Mouse (Mus musculus) neural tube, embryonic 10.5 days (tissue): ENCODE results near the gene Camta1.
A peak's percentile ranks its signal among the peaks of the same experiment; 100 is the strongest.
"Not testable (repeated sequence)": the region's sequence is repeated elsewhere in the genome, so short reads cannot be mapped to it uniquely, and the experiment has no call there.

Experiments
- DNase-seq: peaks from one replicate; pipeline ENCODE4 v3.0.0-alpha.2; 2017; ENCODE audit warnings: low spot score; ENCODE audit errors: extremely low spot score

Gene Camta1

DNA sequence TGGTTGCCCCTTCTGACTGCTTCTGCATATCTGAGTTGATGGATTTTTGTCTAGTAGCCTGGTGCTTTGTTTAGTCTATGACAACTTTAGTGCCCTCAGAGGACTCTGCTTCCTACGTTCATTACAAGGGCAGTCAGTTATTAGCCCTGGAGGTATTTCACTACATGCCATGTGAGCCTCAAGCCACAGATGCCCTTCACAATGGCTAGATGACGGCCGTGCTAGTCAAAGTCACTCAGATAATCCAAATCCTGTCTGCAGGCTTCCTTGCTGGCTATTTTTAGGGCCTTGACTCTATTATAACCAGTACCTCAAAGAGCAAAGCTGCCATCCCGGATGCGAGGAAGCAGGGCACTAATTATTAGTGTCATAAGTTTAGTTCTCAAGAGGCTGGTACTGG is 778.6 kb downstream of the Camta1 start:
- DNase-seq = no peak

DNA sequence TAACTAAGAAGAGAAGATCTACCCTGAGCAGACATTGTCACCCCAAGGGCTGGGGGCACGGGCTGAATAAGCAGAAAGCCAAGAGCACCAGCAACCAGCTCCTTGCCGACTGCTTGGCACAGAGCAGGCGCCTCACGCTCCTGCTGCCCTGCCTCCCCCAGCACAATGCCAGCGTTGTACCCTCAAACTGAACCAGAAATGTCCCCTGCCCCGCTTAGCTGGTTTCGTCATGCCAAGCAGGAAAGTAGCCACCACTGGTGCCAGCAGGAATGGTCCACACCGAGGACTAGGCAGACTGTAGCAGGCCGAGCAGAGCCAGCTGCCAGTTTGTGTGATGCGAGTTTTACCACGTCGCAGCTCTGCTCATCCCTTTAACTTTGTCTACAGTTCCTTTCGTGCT is 779.7 kb downstream of the Camta1 start:
- DNase-seq = no peak

DNA sequence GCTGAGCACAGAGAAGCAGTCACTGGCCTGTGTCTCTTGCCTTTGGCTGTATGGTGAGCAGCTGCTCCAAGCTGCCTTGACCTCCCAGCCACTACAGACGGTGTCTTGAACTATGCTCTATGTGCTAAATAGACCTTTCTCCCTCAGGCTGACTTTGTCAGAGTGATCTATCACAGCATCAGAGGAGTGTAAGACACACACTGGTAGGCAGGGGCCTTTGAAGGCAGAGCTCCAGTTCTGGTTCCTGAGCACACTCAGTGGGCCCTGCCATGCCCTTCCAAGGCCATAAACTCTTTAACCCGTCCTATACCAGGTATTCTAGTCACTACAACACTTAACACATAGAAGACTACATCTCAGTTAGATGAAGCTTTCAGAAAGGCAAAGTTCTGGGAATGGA is 780.3 kb downstream of the Camta1 start:
- no peak for DNase-seq

DNA sequence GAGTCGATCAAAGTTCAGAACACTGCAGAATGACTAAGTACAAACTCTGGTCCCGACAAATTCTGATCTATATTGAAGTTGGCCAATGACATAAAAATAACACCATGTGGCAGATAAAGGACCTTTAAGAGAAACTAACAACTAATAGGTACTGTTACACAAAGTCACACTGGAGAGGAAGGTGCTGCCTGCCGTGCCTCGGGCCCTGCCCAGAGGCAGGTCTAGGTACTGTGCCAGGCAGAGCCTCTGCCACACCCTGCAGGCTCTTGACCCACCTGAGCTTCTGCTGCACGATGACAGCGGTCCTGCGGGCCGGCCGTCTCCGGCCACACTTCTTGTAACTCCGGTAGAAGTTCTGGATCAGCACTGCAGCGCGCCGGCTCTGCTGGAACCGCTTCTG is 786.9 kb downstream of the Camta1 start:
- DNase-seq = no peak

DNA sequence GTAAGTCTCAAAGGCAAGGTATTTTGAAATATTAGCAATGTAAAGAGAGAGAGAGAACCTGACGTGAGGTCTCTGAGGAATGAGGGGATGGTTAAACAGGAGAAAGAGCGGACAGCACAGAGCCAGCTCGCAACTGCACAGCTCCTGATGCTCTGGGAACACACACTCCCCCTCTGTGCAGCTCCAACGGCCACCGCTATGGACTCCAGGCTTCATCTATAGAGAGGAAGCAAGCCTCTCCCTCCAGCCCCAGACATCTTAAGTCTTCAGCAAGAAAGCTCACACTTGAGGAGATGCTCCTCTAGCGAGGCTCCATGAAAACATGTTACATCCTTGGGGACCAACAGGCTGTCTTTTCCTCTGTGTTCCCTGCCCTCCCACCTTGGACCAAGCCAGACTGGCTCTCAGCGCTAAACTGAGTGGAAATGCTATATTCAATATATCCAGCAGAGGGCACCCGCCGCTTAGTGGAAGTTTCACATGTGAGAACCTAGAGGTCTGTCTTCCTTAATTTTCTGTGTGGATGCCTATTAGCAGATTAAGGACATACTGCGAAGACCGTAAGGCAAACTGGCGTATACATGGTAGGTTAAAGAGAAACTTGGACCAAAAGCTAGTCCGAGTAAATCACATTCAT is 788.5 kb downstream of the Camta1 start:
- peak; percentile 69 for DNase-seq

DNA sequence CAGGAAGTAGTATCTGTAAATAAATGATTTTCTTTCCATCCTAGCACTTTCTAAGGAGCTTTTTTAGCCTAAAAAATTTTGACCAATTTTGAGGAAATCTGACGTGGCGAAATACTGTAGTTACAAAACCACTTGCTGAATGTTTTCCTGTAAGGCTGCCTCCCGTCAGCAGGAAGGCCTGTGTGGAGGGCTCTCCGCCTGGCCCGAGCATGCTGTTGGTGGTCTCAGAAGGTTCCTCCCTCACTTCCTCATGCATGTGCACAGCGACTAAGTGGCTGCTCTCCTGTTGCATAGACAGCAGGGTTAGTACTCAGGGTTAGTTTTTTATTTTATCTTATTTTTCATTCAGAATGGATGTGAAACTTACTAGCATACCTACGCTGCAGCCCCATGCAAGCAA is 790.7 kb downstream of the Camta1 start:
- no peak for DNase-seq

DNA sequence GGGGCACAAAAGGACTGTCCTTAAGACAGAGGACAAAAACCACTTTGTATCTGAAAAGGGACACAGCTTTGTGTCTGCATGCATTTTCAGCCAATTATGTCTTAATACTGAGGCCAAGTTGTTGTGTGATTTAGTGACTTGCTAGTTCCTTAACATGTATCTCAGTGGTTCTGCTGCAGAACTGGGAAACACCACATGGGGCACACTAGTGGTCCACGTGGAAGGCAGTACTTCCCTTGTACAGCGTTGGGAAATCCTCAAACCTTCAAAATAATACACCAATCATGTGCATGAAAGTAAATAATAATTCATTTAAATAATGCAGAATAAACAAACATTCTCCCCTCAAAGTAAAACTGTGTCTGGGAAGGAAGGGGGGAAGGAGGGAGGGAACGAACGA is 792.9 kb downstream of the Camta1 start:
- no peak for DNase-seq

DNA sequence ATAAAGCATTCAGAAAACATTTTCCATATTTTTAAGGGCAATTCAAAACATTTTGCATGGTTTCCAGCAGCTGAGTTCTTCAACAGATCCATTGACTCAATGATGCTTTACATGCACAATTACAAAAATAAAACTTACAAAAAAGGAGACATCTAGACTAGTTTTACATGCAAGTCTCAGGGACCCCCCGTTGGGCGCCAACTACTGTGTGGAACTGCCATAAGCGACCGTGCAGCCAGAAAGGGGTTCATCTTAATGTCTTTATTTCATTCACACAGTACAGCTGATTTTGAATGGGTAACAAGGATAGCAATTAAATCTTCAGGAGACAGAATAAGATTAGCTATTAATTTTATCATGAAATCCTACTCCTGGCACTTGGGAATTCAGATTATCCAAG is 802.1 kb downstream of the Camta1 start:
- no peak for DNase-seq

DNA sequence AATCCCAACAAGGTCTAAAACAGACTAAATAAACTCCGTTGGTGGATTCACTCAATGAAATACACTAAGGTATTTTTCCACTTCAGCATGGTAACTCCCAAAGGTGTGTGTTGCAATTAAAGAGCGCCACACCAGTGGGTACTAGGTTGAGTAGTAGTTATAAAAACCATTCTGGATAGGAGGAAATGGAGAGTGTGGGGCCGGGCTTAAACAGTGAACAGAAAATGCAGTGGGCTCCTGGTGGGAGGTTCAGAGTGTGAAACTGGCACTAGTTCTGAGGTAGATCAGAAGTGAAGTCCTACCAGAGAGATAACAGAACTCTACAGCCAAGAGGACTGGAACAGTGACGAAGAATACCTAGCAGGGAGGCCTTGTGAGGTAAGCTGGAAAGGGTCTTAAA is 803.0 kb downstream of the Camta1 start:
- DNase-seq = no peak

DNA sequence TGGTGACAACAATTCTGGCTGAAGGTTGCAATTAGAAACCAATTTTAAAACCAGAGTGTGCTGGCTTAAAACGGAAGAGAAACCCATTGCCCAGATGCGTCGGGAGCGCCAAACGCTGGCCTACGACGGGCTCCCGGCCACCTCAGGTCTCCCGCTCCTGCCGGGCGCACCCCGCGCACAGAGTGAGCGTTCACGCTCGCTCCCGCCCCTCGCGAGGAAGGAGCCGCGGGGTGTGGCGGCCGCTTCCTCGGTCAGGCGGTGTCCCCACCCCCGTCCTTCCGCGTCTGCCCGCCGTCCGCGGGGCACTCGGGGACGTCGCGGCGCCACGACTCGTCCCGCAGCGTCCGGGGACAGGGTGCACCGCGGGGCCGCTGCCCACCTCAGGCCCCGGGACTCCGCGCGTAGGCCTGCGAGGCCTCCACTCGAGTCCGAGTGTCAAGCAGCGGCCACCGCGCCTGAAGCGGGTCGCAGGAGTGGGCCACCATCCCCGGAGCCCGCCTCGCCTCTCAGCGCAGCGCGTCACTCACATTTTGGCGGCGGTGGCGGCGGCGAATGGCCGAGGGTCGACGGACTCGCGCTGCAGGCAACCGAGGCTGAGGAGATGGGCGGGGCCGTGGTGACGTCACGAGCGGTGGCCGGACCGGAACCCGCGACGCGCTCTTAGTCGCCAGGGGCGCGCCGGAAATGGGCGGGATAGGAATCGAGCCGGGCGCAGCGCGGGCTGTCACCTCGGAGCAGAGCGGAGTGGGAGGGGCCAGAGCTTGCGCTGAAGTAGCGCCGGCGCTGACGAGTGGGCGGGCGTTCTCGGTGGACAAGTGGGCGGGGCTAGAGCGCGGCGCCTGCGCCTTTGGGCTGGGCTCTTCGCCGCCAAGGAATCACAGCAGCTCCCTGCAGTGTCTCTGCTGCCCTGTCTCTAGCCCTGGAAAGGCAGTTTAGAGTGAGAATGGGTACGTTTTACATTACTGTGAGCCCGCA is 804.0 kb downstream of the Camta1 start, which contains the start of gene Vamp3:
Vamp3 (minus strand) TSS at position 617 of the 975 bp plus-strand sequence.
- DNase-seq = peak; percentile 99

DNA sequence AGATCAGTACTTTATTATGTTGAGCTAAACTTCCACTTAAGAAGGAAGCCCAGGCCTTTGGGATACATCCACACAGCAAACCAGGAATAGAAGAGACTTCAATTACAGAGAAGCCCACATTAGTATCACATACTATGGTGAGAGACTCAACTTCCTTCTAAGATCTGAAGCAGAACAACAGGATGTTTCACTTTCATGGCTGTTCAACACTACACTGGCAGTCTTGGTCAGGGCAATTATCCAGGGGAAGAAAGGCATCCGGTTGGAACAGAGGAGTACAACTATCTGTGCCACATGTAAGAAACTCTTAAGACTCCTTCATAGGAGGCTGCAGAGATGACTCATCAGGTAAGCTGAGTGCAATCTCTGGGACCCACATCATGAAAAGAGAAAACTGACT is 810.5 kb downstream of the Camta1 start:
- DNase-seq = no peak

DNA sequence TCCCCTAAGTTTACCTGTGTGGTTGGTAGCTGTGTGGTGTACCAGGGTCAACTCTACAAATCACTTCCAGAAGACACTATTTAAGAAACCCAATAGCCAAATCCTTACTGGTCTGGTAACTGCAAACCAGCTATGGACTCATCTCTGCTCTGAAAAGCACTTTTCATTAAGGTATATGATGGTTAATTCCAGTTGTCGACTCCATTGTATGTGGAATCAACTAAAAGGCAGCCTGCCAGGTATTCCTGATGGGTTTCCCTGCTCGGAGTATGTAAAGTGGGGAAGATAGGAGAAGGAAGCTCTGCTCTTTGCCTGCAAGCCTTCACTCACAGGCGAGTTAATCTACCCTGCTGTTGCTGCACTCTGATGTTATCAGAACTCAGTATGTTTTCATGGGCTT is 815.2 kb downstream of the Camta1 start:
- no peak for DNase-seq

DNA sequence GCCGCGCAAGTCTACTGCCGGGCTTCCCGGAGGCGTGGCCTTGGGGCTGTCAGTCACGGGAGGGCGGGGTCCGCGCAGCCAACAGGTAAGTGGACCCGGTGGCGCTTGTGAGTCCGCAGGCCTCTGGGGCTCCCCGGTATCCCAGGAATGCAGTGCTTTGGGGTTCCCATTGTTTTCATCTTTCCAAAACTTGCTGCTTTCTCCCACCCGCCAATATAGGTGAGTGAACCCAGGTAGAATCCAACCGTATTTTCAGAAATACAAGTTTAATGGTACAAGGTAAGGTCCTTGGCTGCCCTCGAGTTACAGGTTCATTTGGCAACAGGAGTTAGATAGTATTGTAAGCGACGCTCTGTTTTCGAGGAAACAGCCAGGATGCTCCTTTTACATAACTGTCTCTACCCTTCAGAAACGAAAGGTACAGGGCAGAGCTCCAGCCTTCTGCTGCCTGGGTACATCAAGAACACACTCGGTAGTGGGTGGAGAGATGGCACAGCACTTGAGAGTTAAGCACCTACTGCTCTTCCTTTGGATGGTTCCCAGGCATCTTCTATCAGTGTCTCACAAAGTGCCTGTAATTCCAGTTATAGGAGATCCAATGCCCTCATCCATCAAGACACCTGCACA is 816.6 kb downstream of the Camta1 start:
- DNase-seq = no peak

DNA sequence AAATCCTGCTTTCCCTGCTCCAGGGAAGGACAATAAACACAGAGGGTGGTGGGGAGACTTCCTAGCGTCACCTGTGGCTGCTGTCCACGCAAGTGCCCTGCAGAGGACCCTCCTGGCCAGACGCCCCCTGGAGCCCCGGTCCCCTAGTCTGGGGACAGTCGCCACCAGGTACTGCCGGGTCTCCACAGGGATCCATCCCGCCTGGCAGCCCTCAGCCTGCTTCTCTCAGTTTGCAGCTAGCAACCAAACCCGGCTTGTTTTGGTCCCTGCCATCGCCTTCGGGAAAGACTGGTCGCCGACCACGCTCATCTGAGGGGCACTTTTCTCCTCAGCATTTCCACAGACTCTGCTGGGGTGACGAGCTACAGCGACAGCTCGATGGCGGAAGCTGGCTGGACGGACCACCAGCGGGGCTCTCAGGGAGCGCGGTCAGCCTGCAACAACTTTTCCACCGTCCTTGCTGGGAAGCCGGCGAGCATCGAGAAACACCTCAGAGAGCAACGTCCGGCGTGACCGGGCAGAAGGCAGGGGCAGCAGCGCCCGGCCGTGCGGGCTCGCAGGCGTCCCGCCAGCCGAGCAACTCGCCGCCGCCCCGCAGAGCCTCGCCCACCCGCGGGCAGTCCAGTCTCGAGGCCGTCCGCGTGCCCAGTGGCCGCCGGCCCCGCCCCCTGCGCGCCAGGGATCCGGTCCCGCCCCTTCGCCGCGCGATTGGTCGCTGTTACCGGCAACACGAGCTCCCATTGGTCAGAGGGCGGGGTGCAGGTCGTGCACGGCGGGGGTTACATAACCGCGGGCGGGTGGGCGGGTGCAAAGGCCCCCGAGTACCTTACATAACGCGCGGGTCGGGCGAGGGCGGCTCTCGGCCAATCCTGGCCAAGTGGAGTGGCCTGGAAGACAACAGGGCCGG is 817.4 kb downstream of the Camta1 start, which contains the start of gene Per3:
Per3 (minus strand) TSS at position 629 of the 907 bp plus-strand sequence.
- DNase-seq = peak; percentile 97

DNA sequence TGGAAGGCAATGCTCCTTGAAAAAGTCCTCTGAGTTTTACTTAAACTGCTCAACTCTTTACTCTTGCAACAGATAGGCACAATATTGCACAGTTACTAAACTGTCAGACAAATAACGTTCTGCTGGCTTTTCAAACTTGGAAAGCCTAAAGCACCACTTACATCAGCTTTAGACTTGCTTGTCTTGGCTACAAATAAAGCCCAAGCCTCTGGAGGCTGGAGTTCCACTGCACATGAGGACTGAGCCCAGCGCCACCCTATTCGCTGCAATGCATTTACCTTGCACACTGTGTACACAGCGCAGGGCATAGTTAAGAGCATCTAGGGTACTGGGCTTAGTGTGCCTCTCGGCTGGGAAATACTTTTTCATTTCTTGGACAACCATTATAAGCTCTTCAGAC is 818.4 kb downstream of the Camta1 start:
- DNase-seq = no peak

DNA sequence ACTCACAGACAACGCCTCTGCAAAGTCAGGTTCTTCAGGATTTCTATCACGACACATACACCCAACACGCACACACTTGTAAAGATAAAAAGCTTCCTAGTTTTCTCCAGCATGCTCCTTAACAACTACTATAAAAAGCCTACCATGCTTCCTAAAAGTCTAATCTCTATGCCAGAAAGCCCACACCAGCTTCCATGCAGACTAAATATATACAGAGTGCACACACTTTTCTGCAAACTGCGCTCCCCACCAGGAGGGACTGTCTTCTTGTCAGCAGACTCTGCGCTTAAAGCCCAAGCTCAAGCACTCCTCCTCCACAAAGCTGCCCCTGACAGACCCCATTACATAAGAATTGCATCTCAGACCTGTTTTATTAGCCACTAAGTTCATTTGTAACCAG is 820.2 kb downstream of the Camta1 start:
- no peak for DNase-seq

DNA sequence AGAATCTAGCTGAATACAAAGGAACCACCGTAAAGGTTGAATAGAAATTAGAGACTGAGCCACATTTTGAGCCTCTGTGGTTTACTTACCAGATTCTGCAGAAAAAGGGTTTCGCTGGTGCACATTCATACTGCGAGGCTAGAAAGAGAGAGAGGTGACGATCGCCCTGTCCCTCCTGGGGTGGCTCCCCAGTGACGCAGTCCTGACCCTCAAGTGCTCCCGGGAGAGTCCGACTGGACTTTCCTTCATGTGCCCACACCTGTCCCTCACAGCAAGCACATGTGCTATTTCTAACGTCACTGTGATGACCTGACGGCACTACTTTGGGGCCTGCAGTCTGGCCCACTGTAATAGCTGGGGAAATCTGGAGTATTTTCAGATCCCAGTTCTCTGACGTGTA is 823.9 kb downstream of the Camta1 start:
- no peak for DNase-seq

DNA sequence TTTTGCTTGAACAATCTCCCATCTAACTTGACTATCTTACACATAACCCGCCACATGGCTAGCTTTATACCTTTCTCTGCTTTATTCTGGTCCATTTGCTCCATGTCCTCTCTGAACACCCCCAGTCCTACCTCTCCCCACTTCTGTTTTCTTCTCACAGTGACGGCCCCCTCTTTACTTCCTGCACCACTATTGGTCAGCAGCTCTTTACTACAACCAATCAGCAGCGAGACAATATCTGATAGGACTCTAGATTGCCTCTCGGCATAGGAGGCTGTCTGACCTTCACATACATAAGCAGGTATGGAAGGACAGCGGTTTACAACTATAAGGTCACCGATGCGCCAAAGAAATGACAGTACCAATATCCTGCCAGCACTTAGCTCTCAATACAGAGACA is 825.2 kb downstream of the Camta1 start:
- DNase-seq = no peak

DNA sequence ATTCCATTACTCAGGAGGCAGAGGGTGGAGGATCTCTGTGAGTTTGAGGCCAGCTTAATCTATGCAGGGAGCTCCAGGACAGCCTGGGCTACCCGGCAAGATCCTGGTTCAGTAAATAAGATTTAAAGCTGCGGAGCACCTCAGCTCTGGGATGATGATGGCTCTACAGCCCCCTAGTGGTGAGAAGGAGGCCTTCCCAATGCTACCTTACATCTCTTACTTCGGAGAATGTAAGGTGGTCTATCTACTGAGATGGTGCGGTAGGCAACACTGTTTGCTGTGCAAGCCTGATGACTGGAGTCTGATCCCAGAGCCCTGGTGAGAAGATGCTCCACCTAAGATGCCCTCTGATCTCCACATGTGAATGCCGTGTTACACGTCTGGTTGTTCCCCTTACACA is 834.7 kb downstream of the Camta1 start:
- DNase-seq = peak; percentile 31

DNA sequence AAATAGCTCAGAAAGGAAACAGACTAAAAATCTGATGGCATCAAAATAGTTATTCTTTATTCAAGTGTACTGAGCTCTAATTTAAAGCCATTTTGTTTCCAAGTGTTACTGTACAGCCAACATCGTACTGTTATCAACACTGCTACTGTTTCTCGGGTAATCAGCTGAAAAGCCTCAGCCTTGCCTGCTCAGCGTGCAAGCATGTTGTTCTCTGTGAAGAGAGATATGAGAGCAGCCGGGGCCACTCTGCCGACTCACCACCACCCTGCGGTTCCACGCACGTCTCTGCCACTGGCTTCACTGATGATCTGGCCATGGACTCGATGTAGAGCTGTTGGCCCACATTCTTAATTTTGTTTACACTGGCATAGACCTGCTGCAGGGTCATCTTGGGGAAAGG is 837.5 kb downstream of the Camta1 start:
- no peak for DNase-seq

DNA sequence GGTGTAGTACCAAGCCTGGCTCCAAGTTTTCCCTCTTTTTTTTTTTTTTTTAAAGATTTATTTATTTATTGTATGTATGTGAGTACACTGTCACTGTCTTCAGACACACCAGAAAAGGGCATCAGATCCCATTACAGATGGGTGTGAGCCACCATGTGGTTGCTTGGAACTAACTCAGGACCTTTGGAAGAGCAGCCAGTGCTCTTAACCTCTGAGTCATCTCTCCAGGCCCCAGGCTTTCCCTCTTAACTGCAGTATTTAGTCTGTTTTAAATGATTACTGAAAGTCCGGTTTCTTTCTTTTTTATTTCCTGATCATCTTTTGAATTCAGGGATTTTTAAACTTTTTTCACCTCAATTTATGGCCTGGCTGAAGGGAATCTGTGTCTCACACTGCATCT is 844.3 kb downstream of the Camta1 start:
- DNase-seq = not testable (repeated sequence)
